Mouse (Mus musculus) testis, adult 2 months (tissue): ENCODE results near the gene Arl6ip4.

ENCODE experiments used
- CTCF ChIP-seq: fragments of 200-500 bp; IDR thresholded peaks from 2 replicates; pipeline ENCODE4 v1.5.1; 2012; ENCODE audit warnings: low read depth, mild to moderate bottlenecking, inconsistent platforms, low read length, moderate library complexity; ENCODE audit not compliant: control insufficient read depth, insufficient read depth, insufficient replicate concordance
- POLR2A ChIP-seq: fragments of 200-500 bp; IDR thresholded peaks from 2 replicates; pipeline ENCODE4 v1.6.1; 2012; ENCODE audit warnings: low read depth, mild to moderate bottlenecking, inconsistent platforms, low read length, moderate library complexity; ENCODE audit not compliant: control insufficient read depth

DNA sequence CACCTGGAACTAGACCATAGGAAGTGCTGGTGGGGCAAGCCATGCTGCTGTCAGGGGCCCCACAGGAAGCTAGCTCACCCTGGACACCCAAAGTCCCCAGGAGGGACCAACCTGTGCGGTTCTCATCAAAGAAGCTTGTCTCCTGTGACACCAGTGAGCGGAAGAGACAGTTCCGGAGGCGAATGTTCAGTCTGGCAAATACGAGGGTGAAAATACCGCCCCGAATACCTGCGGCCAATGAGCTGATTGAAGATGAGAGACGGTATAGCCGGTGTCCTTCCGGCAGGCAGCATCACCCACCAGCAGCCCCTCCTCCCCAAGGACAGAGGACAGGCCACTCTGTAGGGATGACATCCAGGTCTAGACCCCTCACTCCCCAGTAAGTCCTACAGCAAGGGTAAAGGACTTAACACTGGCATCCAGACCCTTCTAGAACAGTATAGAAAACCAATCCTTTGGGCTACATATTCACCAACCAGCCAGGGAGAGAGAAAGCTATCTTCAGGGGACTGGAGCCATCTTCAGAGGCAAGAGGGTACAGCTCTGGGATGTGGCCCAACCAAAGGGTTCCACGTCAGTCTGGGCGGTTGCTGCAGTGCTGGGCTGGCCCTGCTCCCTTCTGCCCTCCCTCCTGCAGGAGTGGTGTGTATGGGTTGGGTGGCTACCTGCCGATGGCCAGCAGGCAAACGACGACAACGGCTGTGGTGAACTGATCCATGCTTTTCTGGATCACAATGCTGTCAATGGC, 32.8 kb upstream of the Arl6ip4 start:
- TF ChIP-seq POLR2A (no peak), CTCF (no peak)
